ENCODE assay signal across 9 mouse cellular contexts in the genomic region with DNA sequence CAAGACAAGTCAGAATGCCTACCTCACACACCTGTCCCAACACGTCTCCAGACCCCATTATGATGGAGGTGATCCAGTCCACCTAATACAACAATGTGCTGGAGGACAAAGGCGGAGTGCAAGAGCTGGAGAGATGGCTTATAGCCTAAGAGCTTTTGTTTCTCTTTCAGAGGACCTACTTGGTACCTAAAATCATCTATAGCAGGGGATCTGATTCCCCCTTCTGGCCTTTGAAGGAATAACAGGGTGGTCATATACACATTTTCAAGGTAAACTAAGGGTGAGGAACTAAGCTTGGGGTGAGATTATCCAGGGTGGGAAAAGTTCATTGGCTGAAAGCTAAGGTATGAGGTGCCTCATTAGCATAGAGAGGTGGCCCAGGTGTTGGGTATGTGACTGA. TPM values are rescaled to one million over a fixed set of nuclear protein-coding genes. Genes with fewer than 3 reads are reported as not detected.
DNase-seq lines count a peak whose midpoint lies in the region; ATAC-seq and TF ChIP-seq lines count a peak whose summit lies in the region.
"Had no signal": no experiment of that assay in that cellular context is flagged by ENCODE, and none has a peak within 500 bp of the region (broad histone marks: within the 10 kb centered on the region; RNA-seq: fewer than 3 reads in every experiment).

No protein-coding gene starts in this region.

- peaks cover 4% of the 10 kb centered on the region; the same call in 1 of the 2 replicates for H3K4me1 ChIP-seq in forebrain, embryonic 13.5 days
- peaks cover 3% of the 10 kb centered on the region; the same call in 1 of the 2 replicates for H3K4me1 ChIP-seq in forebrain, embryonic 11.5 days (replicated peaks; ENCODE audit: control insufficient read depth, insufficient read depth, low read length)
- no peaks in the 10 kb centered on the region for H3K4me1 ChIP-seq in hindbrain, postnatal 0 days (ENCODE audit: insufficient read depth, low read length)
- H3K4me1 ChIP-seq: lung, embryonic 15.5 days had no signal

- no peaks in the 10 kb centered on the region for H3K36me3 ChIP-seq in forebrain, embryonic 13.5 days (ENCODE audit: poor library complexity, severe bottlenecking)
- H3K36me3 ChIP-seq in forebrain, embryonic 11.5 days (ENCODE audit: control insufficient read depth, insufficient read depth, low read length) = no peaks in the 10 kb centered on the region
- no peaks in the 10 kb centered on the region for H3K36me3 ChIP-seq in hindbrain, postnatal 0 days (ENCODE audit: insufficient read depth, low read length)
- H3K36me3 ChIP-seq: lung, embryonic 15.5 days had no signal

- 34% methylated on average over 2 of the region's 2 CpGs for WGBS in forebrain, embryonic 13.5 days
- WGBS in forebrain, embryonic 11.5 days = 48% methylated on average over 2 of the region's 2 CpGs
- WGBS in hindbrain, postnatal 0 days = 58% methylated on average over 2 of the region's 2 CpGs

- DNase-seq in forebrain, embryonic 11.5 days (ENCODE audit: low spot score) = no peak
- peak; percentile 16 for DNase-seq in urinary bladder, postnatal 14 days (ENCODE audit: low spot score)
- DNase-seq in urinary bladder, postnatal 25 days (ENCODE audit: low spot score) = no peak
- DNase-seq in hindbrain, postnatal 0 days (ENCODE audit: low spot score) = peak; percentile 72
- DNase-seq in lung, postnatal 36 days = peak; percentile 67
- no peak for DNase-seq in thymus, postnatal 0 days (ENCODE audit: low spot score)
- no peak for DNase-seq in urinary bladder, postnatal 36 days (ENCODE audit: low spot score in 2 of 2)

- ATAC-seq in forebrain, embryonic 13.5 days = peak; percentile 45
- ATAC-seq in forebrain, embryonic 11.5 days (replicated peaks; ENCODE audit: low FRiP score) = no peak
- peak; percentile 25; the same call in 1 of the 2 replicates for ATAC-seq in hindbrain, postnatal 0 days

- no peak overlapping the region for H3K9ac ChIP-seq in forebrain, embryonic 13.5 days
- H3K9ac ChIP-seq in forebrain, embryonic 11.5 days (ENCODE audit: low read length) = no peak overlapping the region
- H3K9ac ChIP-seq in hindbrain, postnatal 0 days (replicated peaks; ENCODE audit: low read length) = no peak overlapping the region
- H3K9ac ChIP-seq: lung, embryonic 15.5 days had no signal

- H3K4me2 ChIP-seq in forebrain, embryonic 13.5 days = no peak overlapping the region
- no peak overlapping the region for H3K4me2 ChIP-seq in forebrain, embryonic 11.5 days (ENCODE audit: low read depth, low read length, severe bottlenecking)
- no peak overlapping the region for H3K4me2 ChIP-seq in hindbrain, postnatal 0 days (ENCODE audit: low read depth, low read length)
- H3K4me2 ChIP-seq: lung, embryonic 15.5 days had no signal

- H3K4me3 ChIP-seq in forebrain, embryonic 13.5 days = no peak overlapping the region
- no peak overlapping the region for H3K4me3 ChIP-seq in forebrain, embryonic 11.5 days (ENCODE audit: low read depth, low read length)
- H3K4me3 ChIP-seq in hindbrain, postnatal 0 days (ENCODE audit: low read length) = no peak overlapping the region
- H3K4me3 ChIP-seq: lung, embryonic 15.5 days had no signal

- H3K9me3 ChIP-seq in forebrain, embryonic 13.5 days (replicated peaks) = no peaks in the 10 kb centered on the region
- no peaks in the 10 kb centered on the region for H3K9me3 ChIP-seq in forebrain, embryonic 11.5 days (ENCODE audit: control insufficient read depth, low read length)
- H3K9me3 ChIP-seq in hindbrain, postnatal 0 days (ENCODE audit: low read length) = no peaks in the 10 kb centered on the region
- H3K9me3 ChIP-seq: lung, embryonic 15.5 days had no signal

- H3K27ac ChIP-seq in forebrain, embryonic 13.5 days = no peak overlapping the region
- H3K27ac ChIP-seq in forebrain, embryonic 11.5 days (ENCODE audit: low read depth, low read length) = no peak overlapping the region
- no peak overlapping the region for H3K27ac ChIP-seq in hindbrain, postnatal 0 days
- H3K27ac ChIP-seq: lung, embryonic 15.5 days had no signal

- peak; percentile 82 for TF ChIP-seq CTCF in hindbrain, postnatal 0 days (IDR thresholded peaks at IDR 0.05; ENCODE audit: low read depth)

- no peaks in the 10 kb centered on the region for H3K27me3 ChIP-seq in forebrain, embryonic 13.5 days
- H3K27me3 ChIP-seq in forebrain, embryonic 11.5 days (ENCODE audit: control insufficient read depth, insufficient read depth, low read length) = no peaks in the 10 kb centered on the region
- H3K27me3 ChIP-seq in hindbrain, postnatal 0 days (ENCODE audit: insufficient read depth, low read length) = no peaks in the 10 kb centered on the region
- H3K27me3 ChIP-seq: lung, embryonic 15.5 days had no signal

RNA-seq across cellular contexts. Expression of a gene that starts 19.4 kb away (rescaled TPM):
- not detected in 2 replicates for polyA plus RNA-seq in forebrain, embryonic 13.5 days (2015; fragmentation: Nextera tagmentation; extraction: Ambion mirVana)
- not detected in 2 replicates for polyA plus RNA-seq in forebrain, embryonic 11.5 days (2014; fragmentation: Nextera tagmentation; extraction: Ambion mirVana)
- not detected in 2 replicates for total RNA-seq in hindbrain, postnatal 0 days (2014; rRNA removed)
- 0.21 TPM in 2 replicates for polyA plus RNA-seq in hindbrain, postnatal 0 days (2015; fragmentation: Nextera tagmentation; extraction: Ambion mirVana)
- 0.18 TPM in 1 of 2 replicates, not detected in the other for polyA plus RNA-seq in thymus, postnatal 0 days (2015; fragmentation: Nextera tagmentation; extraction: Ambion mirVana)
- polyA plus RNA-seq: lung, embryonic 15.5 days had no signal

RNA-seq across cellular contexts. Expression of a gene that starts 27.9 kb away (rescaled TPM):
- polyA plus RNA-seq in forebrain, embryonic 13.5 days (2015; fragmentation: Nextera tagmentation; extraction: Ambion mirVana) = 15.5 and 18.4 TPM in 2 replicates
- polyA plus RNA-seq in forebrain, embryonic 11.5 days (2014; fragmentation: Nextera tagmentation; extraction: Ambion mirVana) = 26.0 and 29.4 TPM in 2 replicates
- total RNA-seq in hindbrain, postnatal 0 days (2014; rRNA removed) = 51.2 and 52.9 TPM in 2 replicates
- polyA plus RNA-seq in hindbrain, postnatal 0 days (2015; fragmentation: Nextera tagmentation; extraction: Ambion mirVana) = 10.9 and 13.4 TPM in 2 replicates
- polyA plus RNA-seq in thymus, postnatal 0 days (2015; fragmentation: Nextera tagmentation; extraction: Ambion mirVana) = 1.7 and 2.0 TPM in 2 replicates

Comparison
In these comparisons a context has a peak if more than half of its experiments do, and no peak if none do; other contexts are left out.
1. DNase-seq: peak in urinary bladder, postnatal 14 days (single experiment), hindbrain, postnatal 0 days (single experiment) and lung, postnatal 36 days (single experiment); none in forebrain, embryonic 11.5 days (single experiment), urinary bladder, postnatal 25 days (single experiment), thymus, postnatal 0 days (single experiment) and urinary bladder, postnatal 36 days (0 of 2).